Mouse (Mus musculus) heart, adult 8-10 months (tissue): ENCODE measurements around the gene Hdc. TPM values are rescaled to one million over a fixed set of nuclear protein-coding genes. Genes with fewer than 3 reads are reported as not detected.

ENCODE experiments used
- DNase-seq: peaks from one replicate; pipeline ENCODE4 v3.0.0; 2022; ENCODE audit warnings: low spot score
- total RNA-seq, 4 experiments: library from RNA; stranded (reverse); gene quantifications; 2 replicates each; pipeline ENCODE4 v1.2.4; 2022

Gene Hdc
- total RNA-seq, 4 experiments from 2014 or later, result 0.46 to 4.2 (median 1.2) TPM

GRCm38 (mm10) chr2:126553291-126553639, 65.8 kb downstream of the Hdc start:
- no peak for DNase-seq

- DNase-seq, result no peak
Observed at GRCm38 (mm10) chr2:126552357-126553290, 66.5 kb downstream of the Hdc start, which contains the start of gene Slc27a2. Slc27a2 (plus strand) TSS chr2:126552407.

GRCm38 (mm10) chr2:126551896-126552295, 67.2 kb downstream of the Hdc start:
- no peak for DNase-seq

- no peak for DNase-seq
Observed at GRCm38 (mm10) chr2:126551244-126551890, 67.7 kb downstream of the Hdc start.

- no peak for DNase-seq
Observed at GRCm38 (mm10) chr2:126549681-126550080, 69.4 kb downstream of the Hdc start.

DNA sequence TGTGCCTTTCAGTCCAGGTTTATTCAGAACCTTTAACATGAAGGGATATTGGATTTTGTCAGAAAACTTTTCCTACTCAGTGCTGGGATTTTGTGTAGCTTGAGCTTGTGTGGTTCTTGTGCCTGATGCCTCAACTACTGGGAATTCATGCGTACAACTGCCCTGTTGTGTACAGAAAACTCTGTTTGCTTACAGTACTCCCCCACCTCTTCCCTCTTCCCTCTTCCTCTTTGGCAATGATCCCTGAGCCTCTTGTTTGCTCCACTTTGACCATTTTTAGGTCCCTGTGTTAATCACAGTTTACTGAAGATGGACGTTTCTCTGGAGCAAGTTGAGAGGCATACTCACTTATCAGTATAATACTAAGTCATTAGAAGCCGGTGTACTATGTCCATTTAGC, 72.7 kb downstream of the Hdc start:
- no peak for DNase-seq

DNA sequence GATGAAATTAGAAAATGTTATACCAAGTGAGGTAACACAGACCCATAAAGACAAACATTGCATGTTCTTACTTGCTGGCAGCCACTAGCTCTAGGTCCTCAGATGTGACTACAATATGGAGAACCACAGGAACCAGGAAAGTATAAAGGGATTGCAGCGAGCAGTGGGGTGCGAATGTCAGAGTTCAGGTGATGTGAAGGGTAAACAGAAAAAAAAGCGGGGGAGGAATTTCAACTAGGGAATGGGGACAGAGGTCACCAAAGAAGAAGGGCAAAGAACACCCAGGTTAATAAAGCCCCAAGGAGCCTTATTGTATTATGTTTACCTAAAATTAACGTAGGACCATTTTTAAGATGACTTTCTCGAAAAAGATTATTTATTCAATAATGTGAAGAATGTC, 73.8 kb downstream of the Hdc start:
- no peak for DNase-seq

Other genes starting within 250 kb of the Hdc start
- under 1 TPM; 0.19 to 0.49 (median 0.33) TPM for gene Atp8b4, start 118.6 kb downstream of the Hdc start, total RNA-seq
- under 1 TPM in 2 of 4 experiments, not detected in 2; 0.17 to 0.22 TPM for gene Slc27a2, start 66.9 kb downstream of the Hdc start, total RNA-seq
- 10 to 100 TPM in 3 of 4 experiments, 1 to 10 TPM in 1; 9.6 to 17.7 (median 14.0) TPM for gene Gabpb1, start 57.0 kb upstream of the Hdc start, total RNA-seq
- 10 to 100 TPM; 25.9 to 29.4 (median 27.3) TPM for gene Usp8, start 88.0 kb upstream of the Hdc start, total RNA-seq
- gene Usp50, start 164.2 kb upstream of the Hdc start, total RNA-seq, result under 1 TPM in 1 of 4 experiments, not detected in 3; 0.35 TPM